Mouse (Mus musculus) bone marrow, adult 2 months (tissue): Measurements from ENCODE around the gene Tshr. TPM values are rescaled to one million over a fixed set of nuclear protein-coding genes. Genes with fewer than 3 reads are reported as not detected.
"Not testable (repeated sequence)": the region's sequence is repeated elsewhere in the genome, so short reads cannot be mapped to it uniquely, and the experiment has no call there.

Source experiments
- H3K27ac ChIP-seq: fragments of 200-500 bp; 2 replicates; pipeline ENCODE4 v1.5.1; 2012; ENCODE audit warnings: low read depth, mild to moderate bottlenecking, control low read depth, inconsistent platforms, low read length; ENCODE audit not compliant: control insufficient read depth, poor library complexity, insufficient read depth
- H3K4me1 ChIP-seq: fragments of 200-500 bp; 2 replicates; pipeline ENCODE4 v1.6.1; 2011; ENCODE audit warnings: low read length; ENCODE audit not compliant: control insufficient read depth, insufficient read depth
- H3K4me3 ChIP-seq: fragments of 200-500 bp; replicated peaks from 2 replicates; pipeline ENCODE3; 2011; ENCODE audit warnings: mild to moderate bottlenecking, low read depth, low read length, control low read depth; ENCODE audit not compliant: control insufficient read depth
- CTCF ChIP-seq: fragments of 200-500 bp; IDR thresholded peaks from 2 replicates; pipeline ENCODE4 v1.5.1; 2011; ENCODE audit warnings: low read length, control low read depth; ENCODE audit not compliant: control insufficient read depth, insufficient read depth
- POLR2A ChIP-seq: fragments of 200-500 bp; IDR thresholded peaks from 2 replicates; pipeline ENCODE4 v1.6.1; 2011; ENCODE audit warnings: low read depth, mild to moderate bottlenecking, control low read depth, low read length, borderline replicate concordance; ENCODE audit not compliant: control insufficient read depth
- WGBS: fragments of 180-500 bp; shearing (Covaris S2); methylation state at CpG from one replicate; pipeline ENCODE4 v1.1.7; 2018; 5-methylcytosine and 5-hydroxymethylcytosine counted together
- polyA plus RNA-seq: library from polyadenylated mRNA; stranded (reverse); fragments of >200 nt; gene quantifications from 2 replicates; pipeline ENCODE4 v1.2.4, GENCODE M21; 2011; ENCODE audit warnings: low replicate concordance; ENCODE audit not compliant: missing spikeins, insufficient read depth, insufficient read length

Gene Tshr
- polyA plus RNA-seq, 1 experiment, result 0.35 TPM

- peaks cover 1% of the 10 kb centered on the region; the same call in 1 of the 2 replicates for H3K4me1 ChIP-seq
Measured at GRCm38 (mm10) chr12:91579665-91580064, 195.3 kb downstream of the Tshr start.

GRCm38 (mm10) chr12:91581204-91582070 lies 197.1 kb downstream of the Tshr start:
- 34% methylated on average over 6 of the region's 6 CpGs for WGBS
- no peak overlapping the region for H3K27ac ChIP-seq

More at GRCm38 (mm10) chr12:91579665-91580064, 195.3 kb downstream of the Tshr start:
- no peak overlapping the region for H3K27ac ChIP-seq
- WGBS, result 39% methylated on average over 2 of the region's 2 CpGs
- no peak overlapping the region for H3K4me3 ChIP-seq
- no peak for TF ChIP-seq POLR2A
- TF ChIP-seq CTCF, result no peak

GRCm38 (mm10) chr12:91582362-91583002 lies 198.1 kb downstream of the Tshr start:
- Histone ChIP-seq H3K27ac (no peak overlapping the region), H3K4me3 (no peak overlapping the region), H3K4me1 (peaks cover 1% of the 10 kb centered on the region; the same call in 1 of the 2 replicates)
- TF ChIP-seq POLR2A (no peak), CTCF (no peak)
- WGBS, result 38% methylated on average over 6 of the region's 6 CpGs

More at GRCm38 (mm10) chr12:91581204-91582070, 197.1 kb downstream of the Tshr start:
- Histone ChIP-seq H3K4me3 (no peak overlapping the region), H3K4me1 (peaks cover 1% of the 10 kb centered on the region; the same call in 1 of the 2 replicates)
- TF ChIP-seq POLR2A (no peak), CTCF (no peak)

GRCm38 (mm10) chr12:91583409-91583808 lies 199.0 kb downstream of the Tshr start:
- no peak for TF ChIP-seq POLR2A
- no peak for TF ChIP-seq CTCF
- H3K4me3 ChIP-seq, result no peak overlapping the region
- peaks cover 1% of the 10 kb centered on the region; the same call in 1 of the 2 replicates for H3K4me1 ChIP-seq
- no peak overlapping the region for H3K27ac ChIP-seq
- WGBS, result 81% methylated on average over 6 of the region's 6 CpGs

- TF ChIP-seq POLR2A (no peak), CTCF (no peak)
- no peak overlapping the region for H3K4me3 ChIP-seq
- H3K4me1 ChIP-seq, result peaks cover 1% of the 10 kb centered on the region
- no peak overlapping the region for H3K27ac ChIP-seq
- WGBS, result 48% methylated on average over 3 of the region's 3 CpGs
Measured at GRCm38 (mm10) chr12:91585206-91585605, 200.8 kb downstream of the Tshr start.

GRCm38 (mm10) chr12:91585815-91586214 lies 201.5 kb downstream of the Tshr start:
- not testable (repeated sequence) for H3K4me3 ChIP-seq, H3K27ac ChIP-seq, H3K4me1 ChIP-seq
- WGBS, result 90% methylated on average over 4 of the region's 4 CpGs

DNA sequence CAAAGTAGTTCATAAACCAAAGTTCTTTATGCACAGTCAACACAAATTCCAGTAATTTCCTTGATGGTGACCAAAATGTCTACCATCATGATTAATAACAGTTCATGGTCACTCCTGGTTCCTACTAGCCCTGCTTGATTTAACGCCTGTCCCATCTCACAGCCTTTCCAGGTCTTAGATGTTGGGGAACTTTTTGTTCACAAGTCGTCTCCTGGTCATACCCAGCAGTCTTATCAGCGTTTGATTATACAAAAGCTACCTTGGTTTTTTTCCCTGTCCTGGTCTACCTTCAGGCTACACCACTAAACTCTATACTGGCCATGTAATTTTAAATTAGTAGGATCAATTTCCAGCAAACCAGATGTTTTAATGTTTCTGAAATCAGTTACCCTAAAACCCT lies 202.7 kb downstream of the Tshr start:
- H3K4me1 ChIP-seq, result peaks cover 6% of the 10 kb centered on the region
- H3K4me3 ChIP-seq, result no peak overlapping the region
- no peak for TF ChIP-seq CTCF
- 64% methylated on average over 3 of the region's 3 CpGs for WGBS
- H3K27ac ChIP-seq, result no peak overlapping the region

- Histone ChIP-seq H3K4me3 (no peak overlapping the region), H3K4me1 (peaks cover 4% of the 10 kb centered on the region), H3K27ac (no peak overlapping the region)
- TF ChIP-seq CTCF, result no peak
- TF ChIP-seq POLR2A, result no peak
- WGBS, result 8% methylated on average over 5 of the region's 5 CpGs
Measured at GRCm38 (mm10) chr12:91587491-91588033, 203.2 kb downstream of the Tshr start.
